In genomic region chrX:151031400-151031799, GRCm38 (mm10) we compare ENCODE assay signal across 17 mouse cellular contexts. TPM values are rescaled to one million over a fixed set of nuclear protein-coding genes. Genes with fewer than 3 reads are reported as not detected.
DNase-seq lines count a peak whose midpoint lies in the region; ATAC-seq lines count a peak whose summit lies in the region.
"Had no signal": no experiment of that assay in that cellular context is flagged by ENCODE, and none has a peak within 500 bp of the region (broad histone marks: within the 10 kb centered on the region; RNA-seq: fewer than 3 reads in every experiment).

No protein-coding gene starts in this region.

- H3K27me3 ChIP-seq in heart, embryonic 15.5 days: no peaks in the 10 kb centered on the region
- H3K27me3 ChIP-seq in limb, embryonic 12.5 days: peaks cover 11% of the 10 kb centered on the region
- H3K27me3 ChIP-seq in limb, embryonic 10.5 days (ENCODE audit: low read depth, poor library complexity, severe bottlenecking): peaks cover 61% of the 10 kb centered on the region
- peaks cover 57% of the 10 kb centered on the region for H3K27me3 ChIP-seq in embryonic facial prominence, embryonic 10.5 days (replicated peaks; ENCODE audit: low read depth, poor library complexity, severe bottlenecking)
- H3K27me3 ChIP-seq in limb, embryonic 13.5 days: 0 out of 2 replicates have a peak, but pooled peaks cover 2% of the 10 kb centered on the region
- H3K27me3 ChIP-seq: forebrain, embryonic 13.5 days; midbrain, embryonic 15.5 days had no signal

- 40% methylated on average over 3 of the region's 3 CpGs for WGBS in heart, embryonic 15.5 days
- 51% methylated on average over 3 of the region's 3 CpGs for WGBS in limb, embryonic 12.5 days
- WGBS in limb, embryonic 10.5 days: 71% methylated on average over 3 of the region's 3 CpGs
- WGBS in embryonic facial prominence, embryonic 10.5 days: 61% methylated on average over 3 of the region's 3 CpGs
- 38% methylated on average over 3 of the region's 3 CpGs for WGBS in limb, embryonic 13.5 days

- no peak overlapping the region for H3K9ac ChIP-seq in heart, embryonic 15.5 days
- no peak overlapping the region for H3K9ac ChIP-seq in limb, embryonic 12.5 days (replicated peaks)
- H3K9ac ChIP-seq in limb, embryonic 13.5 days: no peak overlapping the region
- H3K9ac ChIP-seq: forebrain, embryonic 13.5 days; hindbrain, embryonic 14.5 days; liver, embryonic 12.5 days; midbrain, embryonic 15.5 days; neural tube, embryonic 15.5 days had no signal

- peak overlapping the region; percentile 62 for H3K27ac ChIP-seq in heart, embryonic 15.5 days
- H3K27ac ChIP-seq in limb, embryonic 12.5 days: 0 out of 2 replicates have a peak overlapping the region, but pooled peaks have one; percentile 23
- no peak overlapping the region for H3K27ac ChIP-seq in limb, embryonic 10.5 days
- H3K27ac ChIP-seq in embryonic facial prominence, embryonic 10.5 days (replicated peaks): 0 out of 2 replicates have a peak overlapping the region, but pooled peaks have one; percentile 24
- 0 out of 2 replicates have a peak overlapping the region, but pooled peaks have one; percentile 7 for H3K27ac ChIP-seq in limb, embryonic 13.5 days
- H3K27ac ChIP-seq: forebrain, embryonic 13.5 days; hindbrain, embryonic 14.5 days; liver, embryonic 12.5 days; midbrain, embryonic 15.5 days; neural tube, embryonic 15.5 days had no signal

- no peaks in the 10 kb centered on the region for H3K4me1 ChIP-seq in heart, embryonic 15.5 days (replicated peaks)
- no peaks in the 10 kb centered on the region; the same call in 1 of the 2 replicates for H3K4me1 ChIP-seq in limb, embryonic 12.5 days (replicated peaks)
- no peaks in the 10 kb centered on the region for H3K4me1 ChIP-seq in limb, embryonic 10.5 days
- H3K4me1 ChIP-seq in embryonic facial prominence, embryonic 10.5 days: no peaks in the 10 kb centered on the region
- no peaks in the 10 kb centered on the region for H3K4me1 ChIP-seq in limb, embryonic 13.5 days
- H3K4me1 ChIP-seq: forebrain, embryonic 13.5 days; liver, embryonic 12.5 days; midbrain, embryonic 15.5 days; neural tube, embryonic 15.5 days had no signal

- H3K36me3 ChIP-seq in heart, embryonic 15.5 days: no peaks in the 10 kb centered on the region
- H3K36me3 ChIP-seq in limb, embryonic 12.5 days: no peaks in the 10 kb centered on the region
- H3K36me3 ChIP-seq in limb, embryonic 10.5 days: no peaks in the 10 kb centered on the region
- no peaks in the 10 kb centered on the region for H3K36me3 ChIP-seq in embryonic facial prominence, embryonic 10.5 days (replicated peaks)
- no peaks in the 10 kb centered on the region for H3K36me3 ChIP-seq in limb, embryonic 13.5 days
- H3K36me3 ChIP-seq: liver, embryonic 12.5 days; midbrain, embryonic 15.5 days; neural tube, embryonic 15.5 days had no signal

- DNase-seq in heart, postnatal 36 days: no peak
- no peak for DNase-seq in limb, embryonic 10.5 days (ENCODE audit: low spot score)
- no peak for DNase-seq in embryonic facial prominence, embryonic 10.5 days (ENCODE audit: low spot score)
- DNase-seq: adrenal gland, adult 2 months; cerebellum, adult 2 months; cerebellum, postnatal 36 days; gastrocnemius, postnatal 14 days; thymus, postnatal 14 days had no signal

- H3K9me3 ChIP-seq in heart, embryonic 15.5 days (replicated peaks): no peaks in the 10 kb centered on the region
- no peaks in the 10 kb centered on the region for H3K9me3 ChIP-seq in limb, embryonic 12.5 days
- H3K9me3 ChIP-seq in limb, embryonic 10.5 days (replicated peaks): no peaks in the 10 kb centered on the region
- no peaks in the 10 kb centered on the region for H3K9me3 ChIP-seq in embryonic facial prominence, embryonic 10.5 days
- no peaks in the 10 kb centered on the region for H3K9me3 ChIP-seq in limb, embryonic 13.5 days
- H3K9me3 ChIP-seq: forebrain, embryonic 13.5 days; liver, embryonic 12.5 days; midbrain, embryonic 15.5 days; neural tube, embryonic 15.5 days had no signal

- peak; percentile 31; the same call in 1 of the 2 replicates for ATAC-seq in heart, embryonic 15.5 days (replicated peaks; ENCODE audit: insufficient number of reproducible peaks, insufficient read depth, low FRiP score, low read depth)
- no peak for ATAC-seq in limb, embryonic 12.5 days (ENCODE audit: insufficient number of reproducible peaks, insufficient read depth, low FRiP score, low TSS enrichment, low read depth)
- ATAC-seq in limb, embryonic 13.5 days (ENCODE audit: low FRiP score, low read depth): no peak
- no peak for ATAC-seq in erythroid progenitor cell, adult 5-6 weeks (replicated peaks; ENCODE audit: low FRiP score, poor library complexity, severe bottlenecking)
- ATAC-seq: forebrain, embryonic 13.5 days; liver, embryonic 12.5 days; midbrain, embryonic 15.5 days had no signal

- intact Hi-C loops in heart, postnatal 36 days (cut with DNase I): no loop called here

- H3K4me3 ChIP-seq in heart, embryonic 15.5 days: no peak overlapping the region
- no peak overlapping the region for H3K4me3 ChIP-seq in limb, embryonic 12.5 days (replicated peaks)
- H3K4me3 ChIP-seq in limb, embryonic 10.5 days: no peak overlapping the region
- no peak overlapping the region for H3K4me3 ChIP-seq in embryonic facial prominence, embryonic 10.5 days
- H3K4me3 ChIP-seq in limb, embryonic 13.5 days: no peak overlapping the region
- H3K4me3 ChIP-seq: forebrain, embryonic 13.5 days; liver, embryonic 12.5 days; midbrain, embryonic 15.5 days; neural tube, embryonic 15.5 days had no signal

- H3K4me2 ChIP-seq in heart, embryonic 15.5 days: no peak overlapping the region
- no peak overlapping the region for H3K4me2 ChIP-seq in limb, embryonic 12.5 days
- no peak overlapping the region for H3K4me2 ChIP-seq in limb, embryonic 13.5 days (replicated peaks)
- H3K4me2 ChIP-seq: forebrain, embryonic 13.5 days; hindbrain, embryonic 14.5 days; liver, embryonic 12.5 days; midbrain, embryonic 15.5 days; neural tube, embryonic 15.5 days had no signal

RNA-seq across cellular contexts. Expression of gene Gnl3l, which starts 14.3 kb away (rescaled TPM):
- polyA plus RNA-seq in heart, embryonic 15.5 days (2015; fragmentation: Nextera tagmentation; extraction: Ambion mirVana): 18.9 and 21.7 TPM in 2 replicates
- total RNA-seq in heart, postnatal 36 days (2021): 10 to 100 TPM; 32.8 to 37.2 TPM
- polyA plus RNA-seq in limb, embryonic 12.5 days (2016; fragmentation: Nextera tagmentation; extraction: Ambion mirVana): 28.6 and 31.3 TPM in 2 replicates
- 34.2 and 35.0 TPM in 2 replicates for polyA plus RNA-seq in limb, embryonic 10.5 days (2016; fragmentation: Nextera tagmentation; extraction: Ambion mirVana)
- 39.9 and 42.3 TPM in 2 replicates for polyA plus RNA-seq in embryonic facial prominence, embryonic 10.5 days (2016; fragmentation: Nextera tagmentation; extraction: Ambion mirVana)
- polyA plus RNA-seq in limb, embryonic 13.5 days (2015; fragmentation: Nextera tagmentation; extraction: Ambion mirVana): 26.4 and 26.5 TPM in 2 replicates
- total RNA-seq in erythroid progenitor cell, adult 5-6 weeks (2015; ENCODE audit: low replicate concordance): 8.8 and 14.8 TPM in 2 replicates
- total RNA-seq in erythroid progenitor cell, adult 5-6 weeks (2017; ENCODE audit: low replicate concordance): 17.8 and 26.2 TPM in 2 replicates

RNA-seq across cellular contexts. Expression of gene Fgd1, which starts 14.6 kb away (rescaled TPM):
- polyA plus RNA-seq in heart, embryonic 15.5 days (2015; fragmentation: Nextera tagmentation; extraction: Ambion mirVana): 6.2 and 9.0 TPM in 2 replicates
- total RNA-seq in heart, postnatal 36 days (2021): 10 to 100 TPM in 1 of 2 experiments, 1 to 10 TPM in 1; 6.9 to 11.0 TPM
- 19.4 and 20.6 TPM in 2 replicates for polyA plus RNA-seq in limb, embryonic 12.5 days (2016; fragmentation: Nextera tagmentation; extraction: Ambion mirVana)
- polyA plus RNA-seq in limb, embryonic 10.5 days (2016; fragmentation: Nextera tagmentation; extraction: Ambion mirVana): 15.3 and 17.0 TPM in 2 replicates
- 12.8 and 13.2 TPM in 2 replicates for polyA plus RNA-seq in embryonic facial prominence, embryonic 10.5 days (2016; fragmentation: Nextera tagmentation; extraction: Ambion mirVana)
- 15.5 and 16.3 TPM in 2 replicates for polyA plus RNA-seq in limb, embryonic 13.5 days (2015; fragmentation: Nextera tagmentation; extraction: Ambion mirVana)
- not detected in 2 replicates for total RNA-seq in erythroid progenitor cell, adult 5-6 weeks (2015; ENCODE audit: low replicate concordance)
- not detected in 2 replicates for total RNA-seq in erythroid progenitor cell, adult 5-6 weeks (2017; ENCODE audit: low replicate concordance)
